Mouse (Mus musculus): ENCODE results near the gene Faap100. TPM values are rescaled to one million over a fixed set of nuclear protein-coding genes. Genes with fewer than 3 reads are reported as not detected.

Faap100 gene
- 10 to 100 TPM; 15.8 to 18.4 TPM for total RNA-seq (2023)

DNA sequence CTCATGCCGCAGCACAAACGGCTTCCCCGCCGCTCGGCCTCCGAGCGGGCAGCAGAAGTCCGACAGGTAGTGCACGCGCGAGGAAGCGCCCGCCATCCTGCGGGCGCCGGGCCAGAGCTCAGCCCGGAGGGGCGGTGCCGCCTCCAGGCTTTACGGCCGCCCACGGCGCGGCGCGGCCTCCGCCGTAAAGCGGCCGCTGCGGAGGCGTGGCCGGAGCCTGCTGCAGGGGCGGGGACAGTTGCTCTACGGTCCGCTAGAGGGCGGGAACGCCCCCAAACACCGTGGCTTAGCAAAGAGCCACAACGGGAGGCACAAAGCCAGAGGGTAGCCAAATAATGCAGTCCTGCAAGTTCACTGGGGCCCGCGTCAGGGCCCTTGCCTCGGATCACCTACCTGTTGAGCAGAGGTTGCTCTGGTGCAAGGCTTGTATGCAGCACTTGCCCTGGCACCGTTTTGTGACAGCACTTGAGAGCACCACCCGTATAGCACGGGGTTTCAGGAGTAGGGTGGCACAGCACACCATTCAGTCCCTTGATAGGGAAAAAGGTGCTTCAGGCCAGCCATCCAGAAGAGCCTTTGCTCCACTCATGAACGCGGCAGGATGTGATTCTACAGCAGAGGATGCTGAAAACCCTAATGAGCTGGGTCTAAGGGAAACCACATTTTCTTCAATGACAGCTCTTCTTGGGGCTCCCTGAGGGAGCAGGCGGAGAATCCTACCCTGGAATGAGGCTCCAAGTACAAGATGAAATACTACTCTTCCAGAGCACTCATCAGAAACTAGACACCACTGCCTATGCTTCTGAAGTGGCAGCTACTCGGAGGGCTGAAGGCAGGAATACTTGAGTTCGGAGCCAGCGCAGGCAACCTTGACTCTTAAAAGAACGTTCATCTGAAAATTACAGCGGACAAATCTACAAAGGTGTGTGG, at the start of gene Faap100:
TSS of gene Faap100 (minus strand) at position 154 of the 930 bp plus-strand sequence.

GRCm38 (mm10) chr11:120361295-120361694, 17.3 kb downstream of the Faap100 start, which contains the start of gene Fscn2:
Gene Fscn2, plus strand, starts transcription at chr11:120361534.

GRCm38 (mm10) chr11:120347791-120348683, 30.5 kb downstream of the Faap100 start, which contains the start of gene Actg1:
Gene Actg1, minus strand, starts transcription at chr11:120348542.

Other genes with a start within 250 kb of the Faap100 start
- gene Slc38a10, start 227.4 kb downstream of the Faap100 start, total RNA-seq (2023), result 100 to 1,000 TPM; 102 to 104 TPM
- 1 to 10 TPM; 7.5 to 7.6 TPM for gene Bahcc1, start 145.8 kb downstream of the Faap100 start, total RNA-seq (2023)
- gene Actg1, start 30.2 kb downstream of the Faap100 start, total RNA-seq (2023), result 1,000 to 10,000 TPM; 2,824 to 3,098 TPM
- not detected for gene Fscn2, start 17.2 kb downstream of the Faap100 start, total RNA-seq (2023)
- gene Nploc4, start 58.9 kb upstream of the Faap100 start, total RNA-seq (2023), result 10 to 100 TPM; 52.6 to 67.1 TPM
- 10 to 100 TPM in 1 of 2 experiments, 1 to 10 TPM in 1; 1.9 to 17.2 TPM for gene Tspan10, start 63.9 kb upstream of the Faap100 start, total RNA-seq (2023)
- under 1 TPM in 1 of 2 experiments, not detected in 1; 0.36 TPM for gene Pde6g, start 74.7 kb upstream of the Faap100 start, total RNA-seq (2023)
- gene Oxld1, start 79.3 kb upstream of the Faap100 start, total RNA-seq (2023), result 1 to 10 TPM; 8.9 to 9.5 TPM
- gene Ccdc137, start 79.4 kb upstream of the Faap100 start, total RNA-seq (2023), result 10 to 100 TPM; 11.6 to 12.6 TPM
- gene Arl16, start 88.8 kb upstream of the Faap100 start, total RNA-seq (2023), result 10 to 100 TPM in 1 of 2 experiments, 1 to 10 TPM in 1; 7.8 to 11.3 TPM
- gene Mrpl12, start 105.8 kb upstream of the Faap100 start, total RNA-seq (2023), result 10 to 100 TPM; 25.0 to 26.6 TPM
- 10 to 100 TPM; 11.1 to 14.2 TPM for gene Slc25a10, start 113.1 kb upstream of the Faap100 start, total RNA-seq (2023)
- gene Gcgr, start 151.9 kb upstream of the Faap100 start, total RNA-seq (2023), result not detected
- gene Mcrip1, start 171.0 kb upstream of the Faap100 start, total RNA-seq (2023), result 10 to 100 TPM; 52.0 to 52.6 TPM
- gene Ppp1r27, start 172.4 kb upstream of the Faap100 start, total RNA-seq (2023), result not detected
- gene P4hb, start 194.5 kb upstream of the Faap100 start, total RNA-seq (2023), result 100 to 1,000 TPM; 348 to 375 TPM
- gene Arhgdia, start 202.9 kb upstream of the Faap100 start, total RNA-seq (2023), result 100 to 1,000 TPM; 623 to 655 TPM
- 100 to 1,000 TPM in 1 of 2 experiments, 10 to 100 TPM in 1; 90.1 to 103 TPM for gene Alyref, start 219.6 kb upstream of the Faap100 start, total RNA-seq (2023)
- gene Anapc11, start 219.7 kb upstream of the Faap100 start, total RNA-seq (2023), result 10 to 100 TPM; 55.8 to 56.4 TPM
- 1 to 10 TPM in 1 of 2 experiments, not detected in 1; 1.4 TPM for gene Npb, start 229.7 kb upstream of the Faap100 start, total RNA-seq (2023)
- gene Pcyt2, start 239.2 kb upstream of the Faap100 start, total RNA-seq (2023), result 10 to 100 TPM; 66.8 to 75.4 TPM
- gene Sirt7, start 246.5 kb upstream of the Faap100 start, total RNA-seq (2023), result 100 to 1,000 TPM; 122 to 125 TPM